Mouse (Mus musculus): ENCODE measurements around the gene Naaladl2.

Gene Naaladl2

DNA sequence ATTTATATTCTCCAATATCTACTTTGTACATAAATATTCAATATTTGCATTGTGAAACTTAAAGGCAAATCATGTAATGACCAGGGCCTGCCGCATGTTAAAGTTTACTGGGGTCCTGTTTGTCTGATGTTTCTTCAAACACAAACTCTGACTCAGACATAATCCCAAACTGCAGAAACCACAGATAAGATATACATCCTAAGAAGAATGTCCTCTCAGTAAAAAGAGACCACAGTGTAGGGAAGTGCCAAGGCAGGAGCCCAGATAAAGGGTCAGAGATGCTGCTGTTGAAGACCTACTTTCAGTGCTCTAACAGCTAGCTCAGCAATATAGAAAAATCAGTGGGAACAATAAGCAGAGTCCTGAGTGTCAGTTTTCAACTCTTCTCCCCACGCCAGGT lies 201.9 kb downstream of the Naaladl2 start:
- no peak for DNase-seq (ENCODE audit: low spot score)

DNA sequence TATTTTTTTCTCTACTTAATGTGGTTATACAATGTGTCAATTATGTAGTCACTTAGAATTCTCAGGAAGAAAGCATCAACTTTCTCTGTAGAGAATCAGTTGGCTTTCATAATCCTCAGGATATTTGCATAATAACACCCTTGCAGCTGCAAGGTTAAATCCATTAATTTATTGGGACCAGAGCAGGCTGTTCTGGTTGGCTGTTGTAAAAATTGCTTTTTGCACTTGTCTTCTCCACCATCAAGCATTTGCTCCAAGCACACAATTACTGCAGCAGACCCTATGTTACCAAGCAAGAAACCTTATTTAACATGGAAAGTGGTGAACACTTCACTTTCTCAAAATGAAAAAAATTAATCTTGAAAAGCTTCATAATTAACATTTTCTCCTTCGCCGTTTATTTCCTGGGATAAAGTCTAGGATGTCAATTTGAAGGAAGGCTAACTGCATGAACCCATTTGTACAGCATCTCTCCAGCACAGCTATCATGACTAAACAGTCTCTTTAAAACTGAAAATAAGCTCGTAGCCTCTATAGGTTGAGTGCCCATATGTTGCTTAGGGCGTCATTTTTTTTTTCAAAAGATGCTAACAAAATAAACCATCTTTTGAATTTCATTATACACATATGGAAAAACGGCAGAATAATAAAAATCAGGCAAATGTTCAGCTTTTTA lies 205.4 kb downstream of the Naaladl2 start:
- no peak for DNase-seq (ENCODE audit: low spot score)

DNA sequence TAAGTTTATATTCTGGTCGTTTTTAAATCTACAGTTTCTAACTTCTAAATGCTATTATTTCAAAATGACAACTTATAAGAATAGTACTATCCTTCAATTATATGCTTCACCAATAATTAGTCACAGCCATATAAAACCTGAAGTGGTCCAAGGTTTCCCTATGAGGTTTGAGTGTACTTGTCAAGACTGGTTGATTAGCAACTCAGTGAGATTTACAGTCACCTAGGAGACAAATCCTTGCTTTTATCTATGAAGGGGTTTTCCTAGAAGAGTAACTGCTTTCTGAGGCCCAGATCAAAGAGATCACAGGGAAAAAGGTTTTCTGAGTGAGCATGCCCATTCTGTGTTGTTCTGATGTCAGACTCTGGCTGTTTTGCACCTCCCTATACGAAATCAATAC lies 222.2 kb downstream of the Naaladl2 start:
- no peak for DNase-seq (ENCODE audit: low spot score)

DNA sequence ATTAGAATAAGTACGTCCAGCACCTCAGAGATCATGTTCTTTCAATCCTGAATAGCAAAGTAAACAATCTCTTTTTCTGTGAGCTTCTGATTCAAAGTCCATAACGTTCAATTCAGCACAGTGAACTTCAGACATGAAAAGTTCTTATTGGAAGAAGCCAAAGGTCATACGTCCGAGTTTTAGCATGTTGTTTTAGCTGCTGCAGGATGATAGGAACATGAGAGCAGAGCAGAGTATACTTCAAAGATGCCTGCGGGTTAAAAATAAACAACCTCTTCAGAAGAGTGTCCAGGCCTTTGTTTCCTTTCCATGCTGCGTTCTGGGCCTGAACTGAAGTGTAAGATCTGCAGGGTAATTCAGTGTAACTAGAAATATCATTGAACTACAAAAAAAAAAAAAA lies 222.7 kb downstream of the Naaladl2 start:
- DNase-seq (ENCODE audit: low spot score): no peak

DNA sequence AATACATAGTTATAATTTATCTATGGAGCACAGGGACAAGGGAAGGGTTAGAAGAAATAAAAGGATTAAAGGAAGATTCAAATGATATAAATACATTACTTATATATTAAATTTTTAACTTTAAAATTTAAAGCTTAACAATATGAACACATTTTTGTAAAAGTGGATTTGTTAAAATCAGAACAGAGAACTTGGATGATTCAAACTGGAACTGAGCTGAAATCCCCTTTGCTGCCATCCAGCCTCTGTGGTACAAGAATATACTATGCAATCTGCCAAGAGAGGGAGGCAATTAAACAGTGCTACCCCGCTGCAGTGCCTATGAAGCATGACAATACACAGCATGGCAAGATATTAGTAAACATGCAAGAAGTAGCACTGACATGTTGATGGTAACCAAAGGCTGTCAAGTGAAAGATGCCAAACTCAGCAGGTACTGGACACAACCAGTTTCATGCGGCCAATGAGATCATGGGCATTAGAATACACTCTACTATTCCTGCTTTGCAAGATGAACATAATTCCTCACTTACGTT lies 238.6 kb downstream of the Naaladl2 start:
- no peak for DNase-seq (ENCODE audit: low spot score)

DNA sequence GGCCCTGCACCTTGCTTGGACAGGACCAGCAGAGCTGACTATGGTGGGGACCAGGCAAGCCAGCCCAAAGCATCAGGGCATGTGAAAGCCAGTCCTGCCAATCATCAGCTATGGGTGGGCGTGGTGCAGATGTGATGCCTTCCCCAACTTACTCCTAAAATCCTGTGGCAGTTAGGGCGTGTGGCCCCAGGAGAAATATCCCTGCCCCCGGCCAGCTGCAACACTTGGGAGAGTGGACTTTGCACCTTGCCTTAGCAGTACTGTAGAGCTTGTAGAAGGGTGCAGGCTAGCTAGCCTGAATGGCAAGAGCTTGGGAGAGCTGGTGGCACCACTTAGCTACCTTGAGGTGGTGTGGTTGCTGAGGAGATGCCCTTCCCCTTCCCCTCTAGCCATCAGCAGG lies 255.3 kb downstream of the Naaladl2 start:
- DNase-seq (ENCODE audit: low spot score): no peak

DNA sequence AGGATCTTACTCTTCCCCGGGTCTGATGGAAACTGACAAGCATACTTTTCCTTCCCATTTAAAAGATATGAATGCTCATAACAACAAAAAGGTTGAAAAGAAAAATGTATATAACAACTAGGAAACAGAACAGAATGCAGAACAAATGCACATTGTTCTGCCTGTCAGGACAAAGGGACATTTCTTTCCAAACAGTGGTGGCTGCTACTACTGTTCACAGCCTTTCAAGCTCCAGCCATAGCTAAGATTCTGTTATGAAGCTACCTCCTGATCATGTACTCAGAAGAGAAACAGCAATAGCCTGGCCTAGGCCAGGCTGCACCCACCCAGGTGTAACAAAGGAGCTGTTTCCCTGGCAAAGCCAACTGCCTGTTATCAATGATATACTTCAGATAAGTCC lies 271.8 kb downstream of the Naaladl2 start:
- no peak for DNase-seq (ENCODE audit: low spot score)

DNA sequence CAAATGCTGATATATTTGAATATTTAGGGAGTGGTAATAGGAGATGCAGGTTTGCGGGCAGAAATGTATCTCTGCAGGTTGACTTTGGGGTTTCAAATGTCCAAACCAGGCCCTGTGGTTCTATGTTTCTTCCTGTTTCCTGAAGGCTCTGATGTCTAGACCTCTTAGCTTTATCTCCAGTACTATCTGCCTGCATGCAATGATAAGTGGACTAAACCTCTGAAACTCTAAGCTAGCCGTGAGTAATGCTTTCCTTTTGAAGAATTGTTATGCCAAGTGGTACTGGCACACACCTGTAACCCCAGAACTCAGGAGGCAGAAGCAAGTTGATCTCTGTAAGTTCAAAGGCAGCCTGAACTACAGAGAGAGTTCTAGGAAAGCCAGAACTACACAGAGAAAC lies 291.1 kb downstream of the Naaladl2 start:
- DNase-seq (ENCODE audit: low spot score): no peak

DNA sequence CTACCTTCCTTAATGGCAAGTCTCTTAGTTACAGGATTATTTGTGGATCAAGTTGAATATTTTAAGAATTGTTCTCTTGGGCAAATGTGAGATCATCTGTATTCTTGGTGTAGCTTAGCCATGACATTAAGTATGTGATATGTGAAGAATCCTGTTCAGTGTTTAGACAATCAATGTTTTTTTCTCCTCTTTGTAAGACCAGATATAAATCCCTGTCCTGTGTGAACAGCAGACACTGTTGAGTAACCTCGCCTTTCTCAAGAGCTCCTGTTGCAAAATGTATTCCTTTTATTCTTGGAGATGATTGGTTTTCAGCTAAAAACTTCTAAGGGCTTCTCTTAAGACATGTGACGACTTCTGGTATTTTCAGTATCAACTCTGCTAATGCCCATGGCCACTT lies 347.3 kb downstream of the Naaladl2 start:
- no peak for DNase-seq (ENCODE audit: low spot score)

DNA sequence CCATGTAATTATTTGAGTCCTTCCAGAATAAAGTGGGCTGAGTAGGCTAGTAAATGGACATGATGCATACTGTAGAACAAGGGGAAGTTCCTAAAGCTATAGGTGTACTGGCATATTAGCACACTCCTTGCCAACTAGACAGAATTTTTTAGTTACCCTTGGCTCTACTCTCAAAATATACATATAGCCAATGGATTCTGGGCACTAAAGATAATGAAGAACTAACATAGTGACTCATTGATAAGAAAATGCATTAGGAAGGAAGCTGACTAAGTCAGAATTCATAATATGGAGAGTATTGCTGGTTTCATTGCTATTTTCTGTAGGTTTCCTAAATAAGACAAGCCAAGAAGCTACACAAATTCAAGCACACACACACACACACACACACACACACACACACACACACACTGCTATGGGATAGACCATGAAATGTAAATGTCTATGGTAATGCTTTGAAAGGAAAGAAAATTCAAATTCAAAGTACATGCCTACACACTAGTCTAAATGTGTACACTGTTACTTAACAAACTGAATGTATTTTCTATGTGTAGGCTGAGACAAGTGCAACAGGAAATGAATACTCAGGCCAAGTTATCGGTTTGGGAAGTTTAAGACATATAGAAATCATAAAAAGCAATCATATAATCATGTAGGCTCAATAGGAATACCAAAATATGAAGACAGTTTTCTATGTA lies 356.5 kb downstream of the Naaladl2 start:
- no peak for DNase-seq (ENCODE audit: low spot score)

DNA sequence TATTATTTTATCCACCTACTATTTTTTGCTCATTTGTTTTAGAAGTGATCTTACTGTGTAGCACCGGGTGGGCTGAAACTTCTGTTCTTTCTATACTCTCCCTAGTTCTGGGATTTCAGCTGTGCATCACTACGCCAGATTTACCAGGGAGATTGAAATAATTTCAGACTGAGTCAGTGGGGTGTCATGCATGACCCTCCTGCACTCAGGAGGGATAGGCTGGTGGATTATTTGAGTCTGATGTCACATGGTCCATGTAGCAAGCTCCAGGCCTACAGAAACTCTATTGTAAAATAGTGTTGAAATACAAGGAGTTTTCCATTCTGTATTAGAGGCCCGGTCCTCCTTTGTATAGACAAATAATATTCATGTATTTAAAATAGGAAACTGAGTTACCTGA lies 360.0 kb downstream of the Naaladl2 start:
- DNase-seq (ENCODE audit: low spot score): no peak

DNA sequence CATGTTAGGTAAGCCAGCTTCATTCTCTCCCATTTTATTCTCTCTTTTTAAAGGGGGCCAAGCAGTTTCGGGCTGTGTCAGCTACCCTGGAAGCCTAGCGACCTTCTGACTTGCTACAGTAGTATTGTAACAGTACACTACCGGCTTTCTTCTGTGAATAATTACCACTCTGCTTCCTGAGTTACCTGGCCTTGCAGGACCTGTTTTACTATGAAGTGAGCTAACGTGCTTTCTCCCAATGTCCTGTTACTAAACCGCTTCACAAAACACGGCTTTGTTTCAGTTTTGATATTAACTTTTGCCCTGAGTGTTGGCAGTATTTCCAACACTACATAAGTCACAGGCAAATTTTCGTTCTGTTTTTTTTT lies 360.6 kb downstream of the Naaladl2 start:
- DNase-seq (ENCODE audit: low spot score): no peak

DNA sequence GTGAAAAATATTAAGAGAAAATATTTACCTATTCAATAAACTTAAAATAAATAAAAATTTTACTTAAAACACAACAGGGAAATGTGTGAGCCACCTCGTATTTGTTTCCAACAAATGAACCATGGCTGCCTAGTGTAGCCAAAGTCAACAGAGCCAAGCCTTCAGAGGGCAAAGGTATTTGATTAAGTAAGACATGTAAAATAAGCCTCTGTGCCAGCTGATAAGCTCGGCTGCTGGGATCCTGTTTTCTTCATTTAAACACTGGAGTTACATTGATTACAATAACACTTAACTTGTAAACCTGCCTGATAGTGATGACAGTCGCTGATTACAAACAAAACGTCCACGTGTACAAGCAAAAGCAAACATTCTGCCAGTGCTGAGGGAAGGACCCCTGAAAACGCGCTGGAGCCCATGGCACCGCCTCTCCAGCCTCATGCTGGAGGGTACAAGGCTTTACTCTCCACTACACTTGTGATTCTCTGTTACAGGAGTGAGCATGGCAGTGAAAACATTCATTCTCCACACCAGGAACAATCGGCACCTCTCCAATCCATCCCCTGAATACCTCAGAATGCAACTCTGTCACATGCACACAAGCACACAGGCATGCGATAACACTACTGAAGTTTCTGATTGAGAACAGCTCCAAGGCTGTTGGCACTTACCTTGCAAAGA lies 361.1 kb downstream of the Naaladl2 start:
- no peak for DNase-seq (ENCODE audit: low spot score)

DNA sequence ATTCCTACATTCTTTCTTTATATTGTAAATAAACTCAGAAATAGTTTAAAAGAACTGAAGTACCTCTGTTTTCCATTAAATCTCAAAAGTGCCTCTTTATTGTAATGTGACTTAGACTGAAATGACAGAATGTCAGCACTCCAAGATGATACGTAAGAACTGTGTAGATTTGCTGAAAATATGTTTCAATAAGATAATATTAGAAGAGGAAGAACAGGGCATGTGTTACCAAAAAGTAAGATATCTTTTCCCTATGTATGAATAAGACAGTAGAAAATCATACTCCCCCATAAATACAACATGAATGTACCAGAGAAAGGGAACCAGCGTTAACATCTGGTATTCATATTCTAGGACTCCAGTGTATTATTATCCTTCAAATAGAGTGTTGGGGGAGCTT lies 362.4 kb downstream of the Naaladl2 start:
- DNase-seq (ENCODE audit: low spot score): no peak

DNA sequence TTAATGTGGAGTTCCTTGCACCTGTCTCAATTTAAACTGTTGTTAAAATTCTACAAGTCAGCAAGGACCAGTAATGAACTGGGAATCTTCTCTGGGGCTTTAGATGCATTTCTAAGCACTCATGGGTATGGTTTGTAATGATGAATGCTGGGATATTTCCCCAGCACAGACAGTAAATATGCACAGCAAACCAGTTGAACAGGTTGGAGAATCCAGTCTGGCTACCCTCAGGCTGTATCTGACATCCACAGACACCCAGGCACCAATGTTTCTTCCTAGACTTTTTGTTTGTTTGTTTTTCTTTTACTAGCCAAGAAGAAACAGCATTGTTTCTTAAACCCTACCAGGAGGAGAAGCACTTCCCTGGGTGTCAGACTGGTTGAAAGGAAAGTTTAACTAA lies 365.6 kb downstream of the Naaladl2 start:
- no peak for DNase-seq (ENCODE audit: low spot score)

DNA sequence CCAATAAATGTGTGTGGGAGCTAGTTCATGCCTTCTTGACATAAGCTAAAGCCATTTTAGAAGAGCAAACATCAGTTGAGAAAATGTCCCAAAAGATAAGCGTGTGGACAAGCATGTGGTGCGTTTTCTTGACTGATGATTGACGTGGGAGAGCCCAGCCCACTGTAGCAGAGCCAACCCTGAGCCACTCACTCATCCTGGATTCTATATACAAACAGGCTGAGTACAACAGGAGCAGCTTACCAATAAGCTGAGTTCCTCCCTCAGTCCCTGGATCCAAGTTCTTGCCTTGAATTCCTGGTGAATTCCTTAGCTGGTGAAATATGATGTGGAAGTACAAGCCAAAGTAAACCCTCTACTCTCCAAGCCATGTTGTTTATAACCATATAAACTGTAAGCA lies 395.0 kb downstream of the Naaladl2 start:
- DNase-seq (ENCODE audit: low spot score): no peak

DNA sequence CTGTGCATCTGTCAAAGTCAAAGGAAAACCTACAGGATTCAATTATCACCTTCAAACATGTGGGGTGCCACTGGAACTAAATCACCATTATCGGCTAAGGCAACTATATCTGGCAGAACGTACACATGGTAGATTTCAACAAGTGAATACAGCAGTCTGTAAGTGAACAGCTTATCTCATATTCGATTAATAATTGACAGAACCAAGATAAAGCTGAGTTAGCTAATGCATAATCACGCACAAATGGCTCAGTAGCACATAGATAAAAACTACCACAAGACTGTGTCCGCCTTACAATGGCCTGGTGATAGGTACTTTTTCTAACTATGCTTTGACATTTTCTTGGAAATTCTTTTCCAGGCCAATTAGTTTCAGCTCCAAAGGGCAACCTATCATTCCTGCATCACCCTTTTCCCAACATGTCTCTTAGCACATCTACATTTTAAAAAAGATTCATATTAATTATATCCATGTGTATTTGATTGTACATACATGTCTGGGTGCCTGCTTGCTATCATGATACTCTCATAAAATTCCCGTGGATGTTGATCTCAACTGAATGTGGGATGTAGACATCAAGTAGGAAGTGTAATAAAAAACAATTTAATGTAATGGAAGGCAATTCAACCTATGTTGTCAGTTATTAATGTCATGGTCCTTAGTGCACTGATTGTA lies 396.7 kb downstream of the Naaladl2 start:
- DNase-seq (ENCODE audit: low spot score): no peak

DNA sequence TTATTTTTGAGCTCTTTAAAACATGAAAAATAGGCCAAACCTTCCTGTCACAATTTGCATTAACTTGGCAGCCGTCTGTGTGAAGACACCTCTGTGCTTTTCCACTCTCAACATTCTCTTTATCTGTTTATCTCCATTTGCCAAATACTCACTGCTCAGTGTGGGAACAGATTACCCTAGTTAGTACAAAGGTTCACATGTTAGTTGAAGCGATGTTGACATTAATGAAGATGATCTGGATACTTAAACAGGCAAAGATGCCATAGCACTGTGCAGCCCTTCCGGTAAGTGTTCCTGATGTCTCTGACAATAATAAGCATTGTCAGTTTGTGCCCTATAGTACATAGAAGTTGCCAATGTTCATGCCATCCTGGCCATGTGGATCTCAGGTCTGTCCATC lies 400.1 kb downstream of the Naaladl2 start:
- no peak for DNase-seq (ENCODE audit: low spot score)

DNA sequence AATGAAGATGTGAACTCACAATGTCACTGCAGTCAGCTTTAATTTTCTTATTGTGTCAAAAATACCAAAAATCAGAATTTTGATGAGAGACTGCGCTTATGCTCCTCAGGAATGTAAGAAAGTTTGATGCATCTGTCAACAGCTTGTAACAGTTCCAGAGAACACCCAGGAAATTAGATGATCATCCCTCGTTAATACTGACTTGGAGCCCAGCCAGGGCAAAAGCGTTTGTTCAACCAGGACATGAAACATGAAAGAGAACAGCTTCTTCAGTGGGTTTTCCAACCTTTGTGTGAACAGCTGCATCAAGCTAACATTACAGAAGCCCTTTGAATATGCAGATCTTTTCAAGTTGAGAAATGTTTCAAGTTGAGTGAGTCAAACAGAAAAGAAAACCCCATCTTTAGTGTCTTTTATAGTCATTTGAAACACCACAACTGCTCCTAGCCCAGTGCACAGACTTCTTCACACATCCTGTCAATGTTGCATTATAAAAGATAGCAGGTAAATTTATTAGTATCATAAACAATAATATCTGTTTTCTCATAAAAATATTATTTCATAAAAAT lies 424.8 kb downstream of the Naaladl2 start:
- no peak for DNase-seq (ENCODE audit: low spot score)

DNA sequence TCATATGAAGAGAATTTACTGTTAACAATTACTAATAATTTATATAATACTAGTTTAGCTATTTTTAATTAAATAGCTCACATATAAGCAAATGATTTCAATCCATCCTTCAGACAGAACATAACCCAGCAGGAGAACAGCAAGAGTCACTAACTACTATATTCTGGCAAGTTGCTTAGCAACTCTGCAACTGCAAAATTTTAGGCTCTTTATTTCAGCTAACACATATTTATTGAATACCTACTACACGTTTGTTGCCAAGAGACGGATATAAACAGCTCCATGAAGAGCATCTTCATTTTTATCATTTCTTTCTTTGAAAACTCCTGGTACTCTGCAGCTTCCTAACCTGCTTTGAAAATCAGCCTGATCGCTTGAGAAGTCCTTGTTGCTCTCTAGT lies 429.3 kb downstream of the Naaladl2 start:
- no peak for DNase-seq (ENCODE audit: low spot score)

DNA sequence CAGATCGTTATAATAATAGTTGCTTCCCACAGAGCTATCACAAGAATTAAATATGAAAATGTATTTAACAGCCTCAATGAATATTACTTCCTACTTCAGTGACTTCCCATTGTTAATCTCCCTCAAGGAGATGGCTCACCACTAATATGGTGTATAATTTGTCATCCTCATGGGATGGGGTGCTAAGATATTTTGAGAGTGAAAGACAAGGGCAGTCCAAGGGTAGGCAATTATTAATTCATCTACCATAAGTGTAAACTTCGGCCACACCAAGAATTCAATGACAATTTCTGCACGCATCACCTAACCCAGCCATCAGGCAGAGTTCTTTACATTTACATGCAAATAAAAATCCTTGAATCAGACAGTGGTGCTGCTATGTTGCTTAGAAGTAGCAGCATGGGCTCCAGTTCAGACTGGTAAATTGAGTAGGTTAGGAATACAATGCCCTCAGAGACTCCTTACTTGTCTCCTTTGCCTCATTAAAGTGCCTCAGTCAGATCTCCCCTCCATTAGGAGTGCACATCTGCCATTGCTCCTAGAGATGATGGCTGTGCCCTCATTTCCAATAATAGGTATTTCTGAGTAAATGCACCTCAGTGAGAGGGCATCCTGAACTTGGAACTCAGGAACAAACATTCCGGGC lies 438.2 kb downstream of the Naaladl2 start:
- DNase-seq (ENCODE audit: low spot score): no peak
